ENCODE assay signal across 10 mouse cellular contexts in the genomic region with DNA sequence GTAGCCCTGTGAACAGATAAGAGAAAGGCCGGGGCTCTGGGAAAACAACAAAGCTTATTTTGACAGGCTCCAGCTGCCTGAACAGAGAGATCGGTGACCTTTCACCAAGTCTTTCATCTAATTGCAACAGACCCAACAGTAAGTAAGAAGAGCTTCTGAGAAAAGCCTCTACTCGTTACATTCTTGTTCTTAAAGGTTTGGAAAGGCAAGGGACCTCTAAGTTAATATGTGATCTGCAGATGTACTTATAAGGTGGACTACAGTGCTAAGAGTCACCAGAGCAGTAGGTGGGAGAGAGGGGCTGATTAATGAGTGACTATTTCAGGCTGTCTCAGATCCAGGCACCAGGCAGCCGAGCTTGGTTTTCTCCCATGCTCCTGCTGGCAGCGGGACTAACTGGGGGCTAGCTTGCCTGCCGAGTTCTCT.
DNase-seq lines count a peak whose midpoint lies in the region; ATAC-seq and TF ChIP-seq lines count a peak whose summit lies in the region.
"Had no signal": no experiment of that assay in that cellular context is flagged by ENCODE, and none has a peak within 500 bp of the region (broad histone marks: within the 10 kb centered on the region; RNA-seq: fewer than 3 reads in every experiment).

No protein-coding gene starts in this region.

- no peak overlapping the region for H3K4me3 ChIP-seq in heart, embryonic 10.5 days
- H3K4me3 ChIP-seq in stomach, embryonic 16.5 days (replicated peaks; ENCODE audit: low read length), result no peak overlapping the region
- H3K4me3 ChIP-seq in stomach, postnatal 0 days (ENCODE audit: low read depth, low read length), result no peak overlapping the region
- H3K4me3 ChIP-seq in thymus, adult 2 months (ENCODE audit: control insufficient read depth, insufficient read depth, low read length), result no peak overlapping the region

- no peaks in the 10 kb centered on the region for H3K9me3 ChIP-seq in heart, embryonic 10.5 days
- no peaks in the 10 kb centered on the region for H3K9me3 ChIP-seq in stomach, embryonic 16.5 days (replicated peaks; ENCODE audit: control insufficient read depth, low read length)
- no peaks in the 10 kb centered on the region for H3K9me3 ChIP-seq in stomach, postnatal 0 days (ENCODE audit: control insufficient read depth, low read length)

- H3K4me1 ChIP-seq in heart, embryonic 10.5 days, result peaks cover 4% of the 10 kb centered on the region; the same call in 1 of the 2 replicates
- no peaks in the 10 kb centered on the region for H3K4me1 ChIP-seq in stomach, embryonic 16.5 days (ENCODE audit: control insufficient read depth, insufficient read depth, low read length)
- no peaks in the 10 kb centered on the region for H3K4me1 ChIP-seq in stomach, postnatal 0 days (replicated peaks; ENCODE audit: control insufficient read depth, insufficient read depth)
- H3K4me1 ChIP-seq in thymus, adult 2 months (replicated peaks; ENCODE audit: control insufficient read depth, insufficient read depth, low read length), result no peaks in the 10 kb centered on the region

- no peak for TF ChIP-seq EP300 in stomach, postnatal 0 days (optimal IDR thresholded peaks at IDR 0.05)

- no peak overlapping the region for H3K9ac ChIP-seq in stomach, embryonic 16.5 days (ENCODE audit: low read length)
- no peak overlapping the region for H3K9ac ChIP-seq in stomach, postnatal 0 days (ENCODE audit: low read length)

- DNase-seq in heart, embryonic 10.5 days (ENCODE audit: low spot score), result no peak
- DNase-seq in heart, adult 9 months (ENCODE audit: low spot score in 2 of 2), result no peak
- no peak for DNase-seq in stomach, postnatal 0 days (ENCODE audit: low spot score)
- peak; percentile 50 to 75 for DNase-seq in kidney, postnatal 25 days
- no peak for DNase-seq in thymus, adult 2 months
- no peak for DNase-seq in cerebellum, adult 11 months
- DNase-seq in frontal cortex, postnatal 14 days (ENCODE audit: low spot score in 2 of 2), result no peak
- DNase-seq: cerebellum, postnatal 36 days; gastrocnemius, postnatal 14 days had no signal

- no peak for TF ChIP-seq POLR2A in thymus, adult 2 months (IDR thresholded peaks at IDR 0.05; ENCODE audit: control insufficient read depth, extremely low read depth, insufficient read depth, low read length, poor library complexity)

- H3K4me2 ChIP-seq in stomach, embryonic 16.5 days (ENCODE audit: low read depth, low read length), result no peak overlapping the region
- H3K4me2 ChIP-seq in stomach, postnatal 0 days (replicated peaks; ENCODE audit: low read depth), result no peak overlapping the region

- TF ChIP-seq CTCF in stomach, postnatal 0 days (IDR thresholded peaks at IDR 0.05; ENCODE audit: low read depth), result no peak
- TF ChIP-seq CTCF in thymus, adult 2 months (IDR thresholded peaks at IDR 0.05; ENCODE audit: borderline replicate concordance, control insufficient read depth, extremely low read depth, insufficient read depth, low read length, poor library complexity), result no peak

- H3K27ac ChIP-seq in heart, embryonic 10.5 days, result peak overlapping the region; percentile 73
- H3K27ac ChIP-seq in stomach, embryonic 16.5 days (ENCODE audit: low read length), result peak overlapping the region; percentile 27
- H3K27ac ChIP-seq in stomach, postnatal 0 days (replicated peaks), result no peak overlapping the region
- H3K27ac ChIP-seq in thymus, adult 2 months (ENCODE audit: control insufficient read depth, insufficient read depth, low read length), result no peak overlapping the region

- no peaks in the 10 kb centered on the region for H3K36me3 ChIP-seq in heart, embryonic 10.5 days
- no peaks in the 10 kb centered on the region for H3K36me3 ChIP-seq in stomach, embryonic 16.5 days (ENCODE audit: control insufficient read depth, insufficient read depth, low read length)
- no peaks in the 10 kb centered on the region for H3K36me3 ChIP-seq in stomach, postnatal 0 days (ENCODE audit: control insufficient read depth, insufficient read depth, low read length)
- no peaks in the 10 kb centered on the region for H3K36me3 ChIP-seq in thymus, adult 2 months (ENCODE audit: control insufficient read depth, insufficient read depth, low read length)

- WGBS in heart, embryonic 10.5 days, result 18% methylated on average over 6 of the region's 6 CpGs
- 19% methylated on average over 6 of the region's 6 CpGs for WGBS in stomach, embryonic 16.5 days
- 20% methylated on average over 6 of the region's 6 CpGs for WGBS in stomach, postnatal 0 days
- WGBS in thymus, adult 2 months, result 47% methylated on average over 6 of the region's 6 CpGs

- no peak for ATAC-seq in stomach, embryonic 16.5 days (ENCODE audit: insufficient read depth, low FRiP score)
- ATAC-seq in stomach, postnatal 0 days (ENCODE audit: low FRiP score, low TSS enrichment), result no peak

- H3K27me3 ChIP-seq in heart, embryonic 10.5 days (ENCODE audit: insufficient read depth, poor library complexity, severe bottlenecking), result no peaks in the 10 kb centered on the region
- no peaks in the 10 kb centered on the region for H3K27me3 ChIP-seq in stomach, embryonic 16.5 days (ENCODE audit: control insufficient read depth, insufficient read depth, low read length)
- no peaks in the 10 kb centered on the region for H3K27me3 ChIP-seq in stomach, postnatal 0 days (ENCODE audit: control insufficient read depth, insufficient read depth, low read length)
- no peaks in the 10 kb centered on the region for H3K27me3 ChIP-seq in thymus, adult 2 months (ENCODE audit: control insufficient read depth, insufficient read depth, low read length)

Comparison
In these comparisons a context has a peak if more than half of its experiments do, and no peak if none do; other contexts are left out.
1. H3K27ac ChIP-seq: peak in heart, embryonic 10.5 days (single experiment) and stomach, embryonic 16.5 days (single experiment); none in stomach, postnatal 0 days (single experiment) and thymus, adult 2 months (single experiment).
2. DNase-seq: peak in kidney, postnatal 25 days (2 of 2); none in heart, embryonic 10.5 days (single experiment), heart, adult 9 months (0 of 2), stomach, postnatal 0 days (single experiment), thymus, adult 2 months (single experiment), cerebellum, adult 11 months (single experiment) and frontal cortex, postnatal 14 days (0 of 2).